9 mouse cellular contexts compared by ENCODE assay signal in genomic region chr11:75092159-75092558, GRCm38 (mm10).
DNase-seq lines count a peak whose midpoint lies in the region; ATAC-seq and TF ChIP-seq lines count a peak whose summit lies in the region.
"Had no signal": no experiment of that assay in that cellular context is flagged by ENCODE, and none has a peak within 500 bp of the region (broad histone marks: within the 10 kb centered on the region; RNA-seq: fewer than 3 reads in every experiment).

No protein-coding gene starts in this region.

- no peaks in the 10 kb centered on the region for H3K36me3 ChIP-seq in limb, embryonic 14.5 days (ENCODE audit: control insufficient read depth, insufficient read depth, low read length)
- no peaks in the 10 kb centered on the region for H3K36me3 ChIP-seq in limb, embryonic 10.5 days
- no peaks in the 10 kb centered on the region for H3K36me3 ChIP-seq in intestine, embryonic 15.5 days
- no peaks in the 10 kb centered on the region for H3K36me3 ChIP-seq in forebrain, embryonic 12.5 days (replicated peaks)
- H3K36me3 ChIP-seq: liver, embryonic 13.5 days had no signal

- no peak for TF ChIP-seq POLR2A in limb, embryonic 14.5 days (IDR thresholded peaks at IDR 0.05; ENCODE audit: borderline replicate concordance, extremely low read depth, insufficient read depth, insufficient read length)

- no peak for ATAC-seq in limb, embryonic 14.5 days (ENCODE audit: low FRiP score, low read depth)
- ATAC-seq in intestine, embryonic 15.5 days, result no peak
- peak; percentile 89 for ATAC-seq in megakaryocyte, adult 5-6 weeks (ENCODE audit: poor library complexity, severe bottlenecking)
- no peak for ATAC-seq in erythroblast, adult 5-6 weeks (replicated peaks; ENCODE audit: low FRiP score, poor library complexity, severe bottlenecking)
- ATAC-seq in forebrain, embryonic 12.5 days (ENCODE audit: low FRiP score), result no peak

- H3K4me2 ChIP-seq in limb, embryonic 14.5 days (replicated peaks; ENCODE audit: low read depth, low read length, severe bottlenecking), result no peak overlapping the region
- no peak overlapping the region for H3K4me2 ChIP-seq in intestine, embryonic 15.5 days (replicated peaks)
- H3K4me2 ChIP-seq in forebrain, embryonic 12.5 days, result no peak overlapping the region
- H3K4me2 ChIP-seq: liver, embryonic 13.5 days had no signal

- H3K27me3 ChIP-seq in limb, embryonic 14.5 days (ENCODE audit: control insufficient read depth, insufficient read depth, low read length), result no peaks in the 10 kb centered on the region
- H3K27me3 ChIP-seq in limb, embryonic 10.5 days (ENCODE audit: low read depth, poor library complexity, severe bottlenecking), result no peaks in the 10 kb centered on the region
- H3K27me3 ChIP-seq in intestine, embryonic 15.5 days (replicated peaks), result no peaks in the 10 kb centered on the region
- no peaks in the 10 kb centered on the region for H3K27me3 ChIP-seq in forebrain, embryonic 12.5 days
- H3K27me3 ChIP-seq: liver, embryonic 13.5 days had no signal

- no peaks in the 10 kb centered on the region; the same call in 1 of the 2 replicates for H3K4me1 ChIP-seq in limb, embryonic 14.5 days (ENCODE audit: control insufficient read depth, insufficient read depth, low read length)
- H3K4me1 ChIP-seq in limb, embryonic 10.5 days, result no peaks in the 10 kb centered on the region
- H3K4me1 ChIP-seq in intestine, embryonic 15.5 days (replicated peaks), result peaks cover 7% of the 10 kb centered on the region; the same call in 1 of the 2 replicates
- H3K4me1 ChIP-seq in forebrain, embryonic 12.5 days, result no peaks in the 10 kb centered on the region

- 45% methylated on average over 3 of the region's 3 CpGs for WGBS in limb, embryonic 14.5 days
- 85% methylated on average over 3 of the region's 3 CpGs for WGBS in limb, embryonic 10.5 days
- 29% methylated on average over 3 of the region's 3 CpGs for WGBS in intestine, embryonic 15.5 days
- 88% methylated on average over 3 of the region's 3 CpGs for whole genome bisulfite sequencing in forebrain, embryonic 12.5 days

- no peak overlapping the region for H3K9ac ChIP-seq in limb, embryonic 14.5 days (ENCODE audit: low read depth, low read length, severe bottlenecking)
- H3K9ac ChIP-seq in intestine, embryonic 15.5 days, result no peak overlapping the region
- no peak overlapping the region for H3K9ac ChIP-seq in forebrain, embryonic 12.5 days
- H3K9ac ChIP-seq: liver, embryonic 13.5 days had no signal

- peak; percentile 57 for DNase-seq in limb, embryonic 14.5 days (ENCODE audit: low spot score)
- DNase-seq in limb, embryonic 10.5 days (ENCODE audit: low spot score), result no peak
- DNase-seq in adrenal gland, postnatal 10 days, result peak; percentile 72
- no peak for DNase-seq in thymus, postnatal 36 days
- DNase-seq: liver, embryonic 13.5 days had no signal

- no peak overlapping the region for H3K27ac ChIP-seq in limb, embryonic 14.5 days (replicated peaks; ENCODE audit: low read depth, low read length)
- H3K27ac ChIP-seq in limb, embryonic 10.5 days, result no peak overlapping the region
- peak overlapping the region; percentile 6; the same call in 1 of the 2 replicates for H3K27ac ChIP-seq in intestine, embryonic 15.5 days
- H3K27ac ChIP-seq in forebrain, embryonic 12.5 days, result no peak overlapping the region
- H3K27ac ChIP-seq: liver, embryonic 13.5 days had no signal

- H3K9me3 ChIP-seq in limb, embryonic 14.5 days (ENCODE audit: control insufficient read depth, low read length), result no peaks in the 10 kb centered on the region
- H3K9me3 ChIP-seq in limb, embryonic 10.5 days (replicated peaks), result no peaks in the 10 kb centered on the region
- H3K9me3 ChIP-seq in intestine, embryonic 15.5 days, result no peaks in the 10 kb centered on the region
- no peaks in the 10 kb centered on the region for H3K9me3 ChIP-seq in forebrain, embryonic 12.5 days
- H3K9me3 ChIP-seq: liver, embryonic 13.5 days had no signal

- no peak overlapping the region for H3K4me3 ChIP-seq in limb, embryonic 14.5 days (replicated peaks; ENCODE audit: low read length)
- no peak overlapping the region for H3K4me3 ChIP-seq in limb, embryonic 10.5 days
- H3K4me3 ChIP-seq in intestine, embryonic 15.5 days (replicated peaks), result no peak overlapping the region
- H3K4me3 ChIP-seq in forebrain, embryonic 12.5 days (replicated peaks), result no peak overlapping the region
- H3K4me3 ChIP-seq: liver, embryonic 13.5 days had no signal

Comparison
In these comparisons a context has a peak if more than half of its experiments do, and no peak if none do; other contexts are left out.
1. DNase-seq: peak in limb, embryonic 14.5 days (single experiment) and adrenal gland, postnatal 10 days (single experiment); none in limb, embryonic 10.5 days (single experiment) and thymus, postnatal 36 days (0 of 2).